Mouse (Mus musculus) intestine, embryonic 15.5 days (tissue): ENCODE measurements around the gene Ehd1. TPM values are rescaled to one million over a fixed set of nuclear protein-coding genes. Genes with fewer than 3 reads are reported as not detected.
A peak's percentile ranks its signal among the peaks of the same experiment; 100 is the strongest.

Experiments used
- ATAC-seq: fragments of 200-750 bp; cut with Nextera tagmentation; 2 replicates; pipeline ENCODE4 v1.8.0; 2017; ENCODE audit warnings: moderate TSS enrichment, moderate library complexity
- H3K27ac ChIP-seq: fragments of 300-500 bp; sonication (generic); 2 replicates; pipeline ENCODE4 v1.5.1; 2015; ENCODE audit warnings: mild to moderate bottlenecking, inconsistent platforms
- H3K27me3 ChIP-seq: fragments of 300-500 bp; sonication (generic); replicated peaks from 2 replicates; pipeline ENCODE4 v1.6.1; 2015; ENCODE audit warnings: inconsistent platforms
- H3K36me3 ChIP-seq: fragments of 300-500 bp; sonication (generic); 2 replicates; pipeline ENCODE4 v1.6.1; 2015; ENCODE audit warnings: inconsistent platforms
- H3K4me1 ChIP-seq: fragments of 300-500 bp; sonication (generic); replicated peaks from 2 replicates; pipeline ENCODE4 v1.6.1; 2015; ENCODE audit warnings: inconsistent platforms
- H3K4me2 ChIP-seq: fragments of 300-500 bp; sonication (generic); replicated peaks from 2 replicates; pipeline ENCODE4 v1.6.1; 2015; ENCODE audit warnings: mild to moderate bottlenecking, inconsistent platforms
- H3K4me3 ChIP-seq: fragments of 300-500 bp; sonication (generic); replicated peaks from 2 replicates; pipeline ENCODE4 v1.5.1; 2015; ENCODE audit warnings: inconsistent platforms
- H3K9ac ChIP-seq: fragments of 300-500 bp; sonication (generic); 2 replicates; pipeline ENCODE4 v1.6.1; 2015; ENCODE audit warnings: inconsistent platforms
- H3K9me3 ChIP-seq: fragments of 300-500 bp; sonication (generic); 2 replicates; pipeline ENCODE4 v1.6.1; 2016; ENCODE audit warnings: inconsistent platforms
- WGBS: fragments of 180-500 bp; shearing (Covaris S2); methylation state at CpG from one replicate; pipeline ENCODE4 v1.1.7; 2015; 5-methylcytosine and 5-hydroxymethylcytosine counted together
- polyA plus RNA-seq: library from polyadenylated mRNA; unstranded; fragments of >200 nt; fragmentation: Nextera tagmentation; extraction: Ambion mirVana; gene quantifications from 2 replicates; pipeline ENCODE4 v1.2.1, GENCODE M21; 2015

Gene Ehd1
- polyA plus RNA-seq, 1 experiment from 2014 or later = 88.8 TPM

- no peak for ATAC-seq
- peaks cover 39% of the 10 kb centered on the region for H3K36me3 ChIP-seq
- no peak overlapping the region for H3K4me2 ChIP-seq
- no peaks in the 10 kb centered on the region for H3K4me1 ChIP-seq
- H3K27ac ChIP-seq = peak overlapping the region; percentile 44; the same call in 1 of the 2 replicates
- no peak overlapping the region for H3K4me3 ChIP-seq
- H3K9me3 ChIP-seq = no peaks in the 10 kb centered on the region
- WGBS = 76% methylated on average over 7 of the region's 7 CpGs
- H3K9ac ChIP-seq = no peak overlapping the region
- no peaks in the 10 kb centered on the region for H3K27me3 ChIP-seq
These were observed 23.1 kb downstream of the Ehd1 start for GRCm38 (mm10) chr19:6299450-6300267.

DNA sequence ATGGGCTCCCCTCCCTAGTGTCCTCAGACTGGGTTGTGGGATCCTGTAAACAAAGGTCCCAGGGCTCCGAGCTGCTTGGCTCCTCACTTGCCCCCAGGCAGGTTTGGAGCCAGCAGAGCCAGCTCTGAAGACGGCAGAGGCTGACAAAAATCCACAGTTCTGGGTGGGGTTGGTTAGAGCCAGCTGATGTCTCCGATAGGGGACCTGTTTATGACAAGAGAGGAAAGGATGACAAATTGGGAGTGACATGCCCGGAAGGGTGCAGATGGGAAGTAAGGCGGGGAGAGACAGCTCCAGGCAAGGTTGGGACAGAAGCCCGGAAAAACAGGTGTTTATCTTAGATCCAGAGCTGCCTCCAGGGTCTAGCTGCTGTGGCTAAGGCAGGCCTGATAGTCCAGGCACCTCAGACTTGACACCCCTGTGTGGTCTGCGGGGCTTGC, 23.9 kb downstream of the Ehd1 start:
- H3K9ac ChIP-seq = no peak overlapping the region
- 0 out of 2 replicates have a peak, but pooled peaks have one; percentile 24 for ATAC-seq
- 47% methylated on average over 7 of the region's 7 CpGs for WGBS
- no peaks in the 10 kb centered on the region for H3K4me1 ChIP-seq
- H3K36me3 ChIP-seq = peaks cover 33% of the 10 kb centered on the region
- H3K4me2 ChIP-seq = no peak overlapping the region
- H3K4me3 ChIP-seq = no peak overlapping the region
- no peaks in the 10 kb centered on the region for H3K27me3 ChIP-seq
- H3K9me3 ChIP-seq = no peaks in the 10 kb centered on the region
- H3K27ac ChIP-seq = no peak overlapping the region; the same call in 1 of the 2 replicates

GRCm38 (mm10) chr19:6302114-6302513, 25.6 kb downstream of the Ehd1 start:
- no peaks in the 10 kb centered on the region for H3K27me3 ChIP-seq
- no peak overlapping the region for H3K4me2 ChIP-seq
- no peaks in the 10 kb centered on the region for H3K9me3 ChIP-seq
- peaks cover 25% of the 10 kb centered on the region for H3K36me3 ChIP-seq
- H3K9ac ChIP-seq = no peak overlapping the region
- no peak overlapping the region for H3K27ac ChIP-seq
- no peaks in the 10 kb centered on the region for H3K4me1 ChIP-seq
- 90% methylated on average over 5 of the region's 5 CpGs for WGBS
- ATAC-seq = no peak
- no peak overlapping the region for H3K4me3 ChIP-seq

DNA sequence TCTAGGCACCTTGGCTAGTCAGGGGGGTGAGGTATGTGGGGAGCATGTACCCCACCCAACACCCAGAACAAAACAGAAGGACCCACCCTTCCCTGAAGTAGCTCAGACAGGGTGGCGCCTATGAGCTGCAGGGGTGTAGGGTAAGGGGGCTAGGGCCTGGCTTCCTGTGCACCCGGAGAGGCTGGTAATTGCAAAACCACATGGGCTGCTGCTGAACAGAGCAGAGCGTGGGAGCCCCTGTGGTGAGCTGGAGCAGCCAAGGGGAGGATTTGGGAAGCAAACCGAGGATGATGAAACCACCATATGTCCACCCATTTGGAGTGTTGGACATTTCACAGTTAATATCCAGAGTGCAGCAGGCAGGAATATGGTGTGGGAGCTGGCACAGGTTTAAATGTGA, 26.0 kb downstream of the Ehd1 start:
- Histone ChIP-seq H3K27me3 (no peaks in the 10 kb centered on the region), H3K4me2 (no peak overlapping the region), H3K9me3 (no peaks in the 10 kb centered on the region), H3K4me1 (no peaks in the 10 kb centered on the region), H3K4me3 (no peak overlapping the region), H3K36me3 (peaks cover 20% of the 10 kb centered on the region), H3K9ac (no peak overlapping the region), H3K27ac (no peak overlapping the region)
- 43% methylated on average over 4 of the region's 4 CpGs for WGBS
- no peak for ATAC-seq

DNA sequence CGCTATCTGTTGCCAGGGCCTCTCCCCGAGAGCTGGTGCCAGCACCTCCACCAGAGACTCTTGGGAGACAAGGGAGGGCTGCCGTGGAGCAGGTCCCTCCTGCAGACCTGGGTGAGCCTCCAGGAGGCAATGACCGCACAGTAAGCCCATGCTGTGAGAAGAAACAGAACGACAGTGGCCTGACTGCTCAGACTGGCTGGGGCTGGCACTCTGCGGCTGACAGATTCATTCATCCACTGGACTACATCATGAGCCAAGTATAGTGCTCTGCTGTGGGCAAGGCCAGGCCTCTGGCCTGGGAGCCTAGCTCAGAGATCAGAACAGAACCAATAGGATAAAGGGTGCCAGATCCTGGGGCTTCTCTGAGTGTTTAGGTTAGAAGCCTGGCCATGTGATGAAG, 27.3 kb downstream of the Ehd1 start:
- H3K4me2 ChIP-seq = no peak overlapping the region
- H3K4me3 ChIP-seq = no peak overlapping the region
- H3K9ac ChIP-seq = 0 out of 2 replicates have a peak overlapping the region, but pooled peaks have one; percentile 23
- no peak overlapping the region for H3K27ac ChIP-seq
- WGBS = 74% methylated on average over 6 of the region's 6 CpGs
- peaks cover 8% of the 10 kb centered on the region; the same call in 1 of the 2 replicates for H3K36me3 ChIP-seq
- H3K27me3 ChIP-seq = no peaks in the 10 kb centered on the region
- no peaks in the 10 kb centered on the region for H3K9me3 ChIP-seq
- no peak for ATAC-seq
- H3K4me1 ChIP-seq = peaks cover 10% of the 10 kb centered on the region; the same call in 1 of the 2 replicates

- Histone ChIP-seq H3K4me1 (peaks cover 11% of the 10 kb centered on the region; the same call in 1 of the 2 replicates), H3K36me3 (no peaks in the 10 kb centered on the region), H3K27me3 (no peaks in the 10 kb centered on the region), H3K4me2 (no peak overlapping the region), H3K9ac (no peak overlapping the region), H3K27ac (0 out of 2 replicates have a peak overlapping the region, but pooled peaks have one; percentile 22), H3K4me3 (no peak overlapping the region), H3K9me3 (no peaks in the 10 kb centered on the region)
- WGBS = 22% methylated on average over 5 of the region's 5 CpGs
- peak; percentile 54 for ATAC-seq
These were observed 28.4 kb downstream of the Ehd1 start for GRCm38 (mm10) chr19:6304787-6305516.

DNA sequence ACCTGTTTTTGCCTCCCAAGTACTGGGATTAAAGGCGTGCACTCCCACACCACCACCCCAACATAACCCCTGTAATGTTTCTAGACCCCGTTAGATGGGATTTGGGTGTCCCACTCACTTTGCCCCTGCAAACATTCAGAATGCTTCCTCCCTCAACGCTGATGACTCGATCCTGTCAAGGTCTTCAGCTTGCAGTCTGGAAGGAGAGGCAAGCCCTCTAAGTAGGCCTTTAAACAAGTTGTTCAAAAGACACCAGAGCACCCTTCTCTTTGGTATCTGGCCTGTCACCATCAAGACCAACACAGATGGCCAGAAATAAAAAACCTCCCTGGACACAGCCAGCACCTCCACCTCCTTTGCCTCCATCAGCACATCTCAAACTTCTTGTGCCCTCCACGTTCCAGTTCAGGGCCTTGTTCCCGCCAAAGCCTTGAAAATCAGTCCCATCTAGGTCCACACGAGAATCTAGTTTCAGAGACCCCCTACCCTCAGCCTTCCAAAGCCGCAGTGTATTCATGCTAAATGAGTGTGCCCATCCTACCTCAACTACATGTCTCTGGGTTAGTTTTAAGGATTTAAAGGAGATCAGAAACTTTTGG, 29.1 kb downstream of the Ehd1 start:
- Histone ChIP-seq H3K36me3 (no peaks in the 10 kb centered on the region), H3K9me3 (no peaks in the 10 kb centered on the region), H3K9ac (peak overlapping the region; percentile 70; the same call in 1 of the 2 replicates), H3K4me3 (peak overlapping the region; percentile 70), H3K27ac (peak overlapping the region; percentile 52; the same call in 1 of the 2 replicates), H3K4me1 (peaks cover 11% of the 10 kb centered on the region; the same call in 1 of the 2 replicates), H3K27me3 (no peaks in the 10 kb centered on the region), H3K4me2 (peak overlapping the region; percentile 66)
- WGBS = 57% methylated on average over 8 of the region's 8 CpGs
- no peak for ATAC-seq

GRCm38 (mm10) chr19:6306137-6306551, 29.6 kb downstream of the Ehd1 start, which contains the start of gene Cdc42bpg:
Gene Cdc42bpg (plus strand): TSS chr19:6306456.
- peak; percentile 91 for ATAC-seq
- under 1% methylated on average over 34 of the region's 38 CpGs for WGBS
- H3K27ac ChIP-seq = peak within 1 kb of the TSS; percentile 78

DNA sequence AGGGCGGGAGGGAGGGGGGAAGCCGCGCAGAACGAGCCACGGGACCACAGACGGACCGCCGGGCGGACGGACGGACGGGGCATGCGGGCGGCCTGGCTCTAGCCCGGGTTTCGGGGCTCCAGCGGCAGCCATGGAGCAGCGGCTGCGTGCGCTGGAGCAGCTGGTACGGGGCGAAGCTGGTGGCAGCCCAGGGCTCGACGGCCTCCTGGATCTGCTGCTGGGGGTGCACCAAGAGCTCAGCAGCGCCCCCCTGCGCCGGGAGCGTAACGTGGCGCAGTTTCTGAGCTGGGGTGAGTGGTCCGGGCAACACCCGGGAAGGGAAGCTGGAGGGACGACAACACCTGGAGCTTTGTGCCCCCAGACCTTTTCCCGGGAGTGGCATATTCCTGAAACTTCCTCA, 30.1 kb downstream of the Ehd1 start:
- ATAC-seq = peak; percentile 75
- peak overlapping the region; percentile 78 for H3K27ac ChIP-seq
- H3K9ac ChIP-seq = peak overlapping the region; percentile 70
- H3K4me3 ChIP-seq = peak overlapping the region; percentile 70
- under 1% methylated on average over 34 of the region's 34 CpGs for whole genome bisulfite sequencing
- H3K9me3 ChIP-seq = no peaks in the 10 kb centered on the region
- H3K36me3 ChIP-seq = peaks cover 4% of the 10 kb centered on the region; the same call in 1 of the 2 replicates
- peak overlapping the region; percentile 66 for H3K4me2 ChIP-seq
- peaks cover 11% of the 10 kb centered on the region; the same call in 1 of the 2 replicates for H3K4me1 ChIP-seq
- no peaks in the 10 kb centered on the region for H3K27me3 ChIP-seq

More at GRCm38 (mm10) chr19:6306137-6306551, 29.6 kb downstream of the Ehd1 start, which contains the start of gene Cdc42bpg:
- Histone ChIP-seq H3K4me1 (peaks cover 11% of the 10 kb centered on the region; the same call in 1 of the 2 replicates), H3K4me3 (peak within 1 kb of the TSS; percentile 70), H3K4me2 (peak within 1 kb of the TSS; percentile 66), H3K9me3 (no peaks in the 10 kb centered on the region), H3K36me3 (peaks cover 1% of the 10 kb centered on the region; the same call in 1 of the 2 replicates), H3K9ac (peak within 1 kb of the TSS; percentile 70), H3K27me3 (no peaks in the 10 kb centered on the region)

- peaks cover 9% of the 10 kb centered on the region; the same call in 1 of the 2 replicates for H3K36me3 ChIP-seq
- 0 out of 2 replicates have a peak overlapping the region, but pooled peaks have one; percentile 70 for H3K9ac ChIP-seq
- no peaks in the 10 kb centered on the region for H3K27me3 ChIP-seq
- peak overlapping the region; percentile 70 for H3K4me3 ChIP-seq
- WGBS = 63% methylated on average over 9 of the region's 9 CpGs
- peak overlapping the region; percentile 66 for H3K4me2 ChIP-seq
- H3K27ac ChIP-seq = peak overlapping the region; percentile 36; the same call in 1 of the 2 replicates
- ATAC-seq = no peak
- peaks cover 11% of the 10 kb centered on the region; the same call in 1 of the 2 replicates for H3K4me1 ChIP-seq
- no peaks in the 10 kb centered on the region for H3K9me3 ChIP-seq
These were observed 31.4 kb downstream of the Ehd1 start for GRCm38 (mm10) chr19:6307733-6308531.

DNA sequence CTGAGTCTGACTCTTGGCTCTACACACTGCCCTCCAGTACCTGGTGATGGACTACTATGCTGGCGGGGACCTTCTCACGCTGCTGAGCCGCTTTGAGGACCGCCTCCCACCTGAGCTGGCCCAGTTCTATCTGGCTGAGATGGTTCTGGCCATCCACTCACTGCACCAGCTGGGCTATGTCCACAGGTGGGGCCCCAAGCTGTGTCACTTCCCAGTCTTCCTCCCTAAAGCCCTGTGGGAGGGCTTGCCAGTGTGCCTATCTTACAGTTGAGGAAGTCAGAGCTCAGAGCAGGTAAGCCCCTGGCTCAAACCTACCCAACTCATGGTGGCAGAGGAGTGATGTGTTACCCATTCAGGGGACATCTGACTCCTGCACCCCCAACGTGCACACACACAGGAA, 33.7 kb downstream of the Ehd1 start:
- Histone ChIP-seq H3K9me3 (no peaks in the 10 kb centered on the region), H3K4me2 (no peak overlapping the region), H3K9ac (no peak overlapping the region), H3K36me3 (peaks cover 24% of the 10 kb centered on the region; the same call in 1 of the 2 replicates), H3K4me3 (no peak overlapping the region), H3K27me3 (no peaks in the 10 kb centered on the region), H3K4me1 (peaks cover 11% of the 10 kb centered on the region; the same call in 1 of the 2 replicates), H3K27ac (no peak overlapping the region)
- WGBS = 93% methylated on average over 5 of the region's 5 CpGs
- no peak for ATAC-seq
